Mouse (Mus musculus) heart, adult 9 months (tissue): Measurements from ENCODE around the gene Gm19345.

Experiments
- DNase-seq, 2 experiments: peaks; one replicate each; pipeline ENCODE4 v3.0.0; 2022; ENCODE audit warnings: low spot score in 2 of 2

Gm19345 gene

DNA sequence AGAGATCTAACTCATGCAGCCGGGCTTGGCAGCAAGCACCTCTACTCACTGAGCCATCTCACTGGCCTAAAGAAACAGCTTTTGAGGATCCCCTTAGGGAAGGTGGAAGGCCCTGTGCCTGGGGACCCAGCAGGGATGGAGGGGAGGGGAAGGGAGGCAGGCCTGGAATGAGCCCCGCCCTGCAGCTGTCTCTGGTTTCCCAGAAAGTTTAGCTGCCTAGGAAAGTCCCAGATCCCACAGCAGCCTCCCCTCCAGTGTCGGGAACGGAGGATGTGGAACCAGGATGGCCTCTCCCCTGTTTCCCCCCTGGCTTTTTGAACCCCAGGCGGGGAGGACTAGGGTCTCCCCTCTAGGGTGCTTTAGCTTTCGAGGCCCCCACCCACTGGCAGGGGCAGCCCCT lies 25.0 kb upstream of the Gm19345 start:
- DNase-seq: peak in 1 of 2 experiments; percentile 48

DNA sequence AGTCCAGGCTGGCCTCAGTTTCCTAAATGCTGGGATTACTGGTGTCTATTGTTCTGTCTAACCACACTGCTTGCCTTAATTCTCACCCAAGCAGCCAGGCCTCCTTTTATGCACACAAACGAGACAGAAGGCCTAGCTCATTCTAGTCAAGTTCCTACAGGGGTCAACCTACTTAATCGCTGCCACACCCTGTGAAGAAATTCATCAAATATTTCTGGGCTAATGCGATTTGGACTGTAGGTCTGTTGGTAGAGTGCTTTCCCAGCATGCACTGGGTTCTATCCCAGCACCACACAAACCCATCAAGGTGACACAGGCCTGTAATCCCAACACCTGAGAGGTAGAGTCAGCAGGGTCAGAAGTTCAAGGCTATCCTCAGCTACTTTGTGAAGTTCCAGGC lies 22.1 kb upstream of the Gm19345 start:
- no peak for DNase-seq

DNA sequence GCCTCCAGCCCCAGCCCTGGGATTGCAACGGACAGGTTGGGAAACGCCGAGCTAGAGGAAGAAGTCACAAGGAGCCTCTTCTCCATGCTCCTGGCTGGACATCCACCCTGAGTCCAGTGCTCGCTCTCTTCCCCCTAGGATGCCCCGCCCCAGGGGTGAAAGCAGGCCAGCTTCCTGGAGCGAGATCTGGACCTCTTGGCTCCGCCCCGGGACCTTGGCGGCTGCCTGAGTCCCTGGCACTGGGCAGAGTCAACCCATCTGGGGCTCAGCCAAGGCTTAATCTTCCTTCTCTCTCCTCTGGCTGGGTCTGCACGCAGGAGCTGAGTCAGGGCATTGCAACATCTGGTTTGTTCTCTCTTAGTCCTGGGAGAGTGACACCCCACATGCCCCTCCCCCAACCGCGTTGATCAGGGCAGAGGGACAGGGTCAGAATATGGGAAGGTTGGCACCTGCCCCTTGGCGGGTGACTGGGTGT lies 21.1 kb upstream of the Gm19345 start:
- peak; percentile 95 to 97 for DNase-seq

DNA sequence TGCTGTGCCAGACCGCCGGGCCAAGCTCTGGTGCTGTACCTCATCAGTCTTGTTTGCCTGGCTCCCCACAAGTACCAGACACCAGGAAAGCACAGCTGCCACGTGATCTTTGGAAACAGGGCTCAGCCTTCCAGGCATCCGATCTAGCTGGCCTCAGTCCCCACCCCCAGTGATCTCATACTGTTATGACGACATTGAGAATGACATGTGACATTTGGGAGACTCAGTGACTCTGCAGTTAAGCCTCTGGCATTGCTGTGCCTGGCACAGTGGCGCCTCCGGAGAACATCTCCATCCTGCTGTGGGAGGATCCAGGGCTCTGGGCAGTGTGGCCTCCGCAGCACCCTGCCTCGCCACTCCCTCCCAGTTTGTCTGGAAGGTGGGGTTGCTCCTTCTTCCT lies 20.0 kb upstream of the Gm19345 start:
- peak in 1 of 2 experiments; percentile 62 for DNase-seq

- DNase-seq: no peak
These were observed 17.7 kb upstream of the Gm19345 start for GRCm38 (mm10) chr7:19834055-19834454.

- DNase-seq: no peak
These were observed 15.0 kb upstream of the Gm19345 start for GRCm38 (mm10) chr7:19836843-19837242.

- DNase-seq: no peak
These were observed 11.4 kb upstream of the Gm19345 start for GRCm38 (mm10) chr7:19840371-19840770.

DNA sequence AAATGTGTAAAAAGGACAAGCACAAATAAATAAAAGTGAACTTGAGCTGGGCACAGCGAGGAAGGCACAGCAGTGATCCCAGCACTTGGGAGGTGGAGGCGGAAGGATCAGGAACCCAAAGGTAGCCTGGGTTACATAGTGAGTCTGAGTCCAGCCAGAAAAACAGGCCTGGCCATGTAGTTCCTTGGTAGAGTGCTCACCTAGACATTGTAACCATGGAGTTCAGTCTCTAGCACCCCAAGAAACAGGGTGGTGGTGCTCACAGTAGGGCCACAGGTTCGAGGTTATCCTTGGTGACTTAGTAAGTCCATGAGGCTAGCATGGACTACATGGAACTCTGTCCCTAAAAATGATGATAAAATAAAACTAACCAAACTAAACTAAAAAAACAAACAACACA lies 10.9 kb upstream of the Gm19345 start:
- DNase-seq: no peak

DNA sequence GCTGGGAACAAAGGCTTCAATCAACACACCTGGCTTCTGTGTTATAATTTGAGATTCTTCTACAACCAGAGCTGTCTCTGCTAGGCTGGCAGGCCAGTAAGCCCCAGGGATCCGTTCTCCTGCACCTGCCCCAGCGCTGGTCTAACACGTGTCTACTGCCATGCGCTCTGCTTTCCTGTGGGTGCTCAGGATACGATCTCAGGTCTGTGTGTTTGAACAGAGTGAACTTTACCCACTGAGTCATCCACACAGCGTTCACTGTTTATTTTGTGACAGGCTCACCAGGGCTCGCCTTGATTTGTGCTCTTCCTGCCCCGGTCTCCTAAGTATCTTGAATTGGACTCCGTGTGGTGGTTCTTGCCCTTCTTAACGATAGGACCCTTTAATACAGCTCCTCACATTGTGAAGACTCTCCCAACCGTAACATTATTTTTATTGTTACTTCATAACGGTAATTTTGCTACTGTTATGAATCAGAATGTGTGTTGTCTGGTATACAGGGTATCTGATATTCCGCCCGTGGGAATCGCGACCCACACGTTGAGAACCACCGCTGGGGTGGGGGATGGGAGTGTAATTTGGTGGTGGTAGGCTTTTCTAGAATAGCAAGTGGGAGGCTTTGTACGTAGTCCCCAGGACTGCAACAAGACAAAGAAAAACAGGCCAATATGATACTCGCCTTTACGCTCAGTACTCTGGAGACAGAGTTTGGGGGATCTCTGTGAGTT lies 10.0 kb upstream of the Gm19345 start:
- DNase-seq: no peak

- peak in 1 of 2 experiments; percentile 40 for DNase-seq
These were observed 8.8 kb upstream of the Gm19345 start for GRCm38 (mm10) chr7:19842885-19843504.

GRCm38 (mm10) chr7:19843561-19843960 lies 8.2 kb upstream of the Gm19345 start:
- peak; percentile 67 to 77 for DNase-seq

DNA sequence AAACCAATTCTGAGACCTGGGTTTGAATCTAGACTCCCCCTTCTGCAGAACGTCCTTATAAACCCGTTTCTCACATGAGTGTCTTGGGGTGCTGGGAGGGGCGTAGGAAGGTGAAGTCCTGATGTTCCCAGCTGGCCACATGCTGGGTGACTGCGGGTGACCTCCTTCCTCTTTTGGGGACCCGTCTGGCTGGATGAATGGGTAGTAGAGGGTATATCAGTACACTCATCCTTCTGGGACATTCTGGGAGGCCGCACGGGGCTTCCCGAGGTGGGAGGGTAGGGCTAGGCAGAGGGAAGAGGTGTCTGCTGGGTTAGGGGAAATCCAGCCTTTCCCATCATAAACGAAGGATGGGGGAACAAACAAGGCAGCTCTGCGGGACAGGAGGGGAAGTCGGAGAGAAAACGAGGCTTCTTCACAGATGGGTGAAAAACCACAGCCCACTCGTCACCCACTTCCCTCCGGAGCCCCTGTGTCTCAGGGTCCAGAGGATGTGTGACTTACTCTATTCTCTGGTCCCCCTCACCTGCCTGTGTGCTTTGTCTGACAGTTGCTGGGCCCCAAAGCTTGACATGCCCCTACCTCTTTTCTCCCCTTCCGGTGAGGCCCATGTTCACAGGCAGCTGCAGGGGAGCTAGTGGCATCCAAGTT lies 7.2 kb upstream of the Gm19345 start:
- DNase-seq: no peak

GRCm38 (mm10) chr7:19853526-19853925 lies 1.7 kb downstream of the Gm19345 start:
- no peak for DNase-seq

- DNase-seq: no peak
These were observed 3.9 kb downstream of the Gm19345 start for GRCm38 (mm10) chr7:19855663-19856062.

DNA sequence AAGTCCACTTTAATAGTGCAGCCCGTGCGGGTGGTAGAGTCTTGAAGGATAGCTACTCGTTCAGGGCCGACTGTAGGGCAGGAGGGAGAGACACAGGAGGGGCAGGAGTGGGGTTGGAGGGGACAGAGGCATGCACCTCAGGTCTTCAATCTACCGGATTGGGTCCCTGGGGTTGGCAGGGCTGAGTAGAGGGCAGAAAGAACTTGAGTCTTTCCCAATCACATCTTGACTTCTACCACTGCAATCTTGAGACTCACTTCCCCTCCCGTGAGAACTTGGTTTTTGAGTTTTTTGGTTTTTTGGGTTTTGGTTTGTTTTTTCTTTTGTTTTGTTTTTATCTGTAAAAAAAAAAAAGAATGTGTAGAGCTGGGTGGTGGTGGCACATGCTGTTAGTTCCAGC lies 4.5 kb downstream of the Gm19345 start:
- no peak for DNase-seq

GRCm38 (mm10) chr7:19859740-19860139 lies 7.9 kb downstream of the Gm19345 start:
- DNase-seq: no peak

DNA sequence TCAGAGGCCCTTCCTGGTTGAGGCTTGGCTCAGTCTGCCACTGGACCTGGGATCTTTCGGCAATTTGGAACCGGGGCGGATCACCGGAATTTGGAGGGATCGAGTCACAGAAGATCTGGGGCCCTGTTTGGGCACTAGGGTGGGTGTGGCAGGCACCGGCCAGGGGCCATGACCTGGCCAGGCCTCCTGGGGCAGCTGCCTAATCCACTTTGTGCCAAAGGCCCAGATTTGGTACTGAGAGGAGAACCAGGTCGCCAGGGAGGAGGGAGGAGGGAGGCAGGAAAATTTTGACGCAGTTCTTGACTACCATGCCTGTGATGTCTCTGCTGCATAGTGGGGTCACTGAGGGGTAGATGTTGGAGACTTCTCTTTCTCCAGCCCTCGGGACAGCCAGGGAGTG lies 9.4 kb downstream of the Gm19345 start, which contains the start of gene Ceacam16:
Gene Ceacam16, minus strand, starts transcription at position 101 of the 400 bp plus-strand sequence.
- DNase-seq: no peak

DNA sequence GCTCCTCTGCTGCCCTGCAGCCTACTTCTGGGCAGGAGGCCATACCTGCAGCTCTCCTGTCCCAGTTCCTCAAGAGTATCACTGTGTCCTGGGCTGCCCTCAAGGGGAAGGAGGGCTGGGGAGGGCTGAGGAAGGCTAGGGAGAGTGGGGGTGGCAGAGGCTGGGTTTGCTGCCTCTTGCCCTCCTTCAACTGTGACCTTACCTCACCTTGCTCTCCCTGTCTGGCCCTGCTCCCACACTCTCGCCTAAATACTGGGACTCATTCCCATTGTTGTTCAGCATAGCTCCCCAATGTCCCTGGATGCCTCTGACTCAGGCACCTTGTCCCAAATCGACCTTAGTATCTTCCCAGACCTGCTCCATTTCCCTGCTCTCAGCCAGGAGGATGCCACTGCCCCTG lies 12.4 kb downstream of the Gm19345 start:
- peak; percentile 31 to 70 for DNase-seq

DNA sequence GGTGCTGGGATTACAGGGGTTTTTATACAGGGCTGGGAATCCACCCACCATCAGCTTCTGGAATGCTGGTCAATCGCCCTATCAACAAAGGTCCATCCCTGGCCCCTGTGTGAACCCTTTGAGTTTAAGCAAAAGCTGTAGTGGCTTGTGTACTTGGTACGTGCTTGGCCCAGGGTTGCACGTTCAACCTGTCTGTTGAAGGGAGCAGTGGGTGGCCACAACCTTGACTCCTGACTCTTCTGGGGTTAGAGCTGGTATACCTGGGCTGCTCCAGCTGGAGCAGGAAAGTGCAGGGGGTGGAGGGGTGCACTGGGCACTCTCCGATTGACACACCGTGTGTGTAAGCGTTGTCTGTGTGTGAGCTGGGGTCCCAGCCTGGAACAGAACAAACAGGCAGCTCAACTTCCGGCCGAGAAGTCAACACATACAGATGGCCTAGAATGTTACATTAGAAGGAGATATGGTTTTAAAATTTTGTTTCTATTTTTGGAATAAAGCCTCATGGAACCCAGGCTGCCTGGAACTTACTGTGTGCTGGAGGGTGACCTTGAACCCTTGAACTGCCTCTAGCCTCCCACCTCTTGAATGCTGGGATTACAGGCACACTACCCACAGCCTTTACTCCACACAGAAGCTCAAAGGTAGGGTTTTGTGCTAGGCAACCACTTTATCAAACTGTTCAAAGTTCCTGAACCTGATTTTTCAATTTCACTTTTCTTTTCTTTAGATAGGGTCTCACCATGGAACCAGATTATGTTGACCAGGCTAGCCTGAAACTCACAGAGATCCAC lies 13.6 kb downstream of the Gm19345 start:
- no peak for DNase-seq

DNA sequence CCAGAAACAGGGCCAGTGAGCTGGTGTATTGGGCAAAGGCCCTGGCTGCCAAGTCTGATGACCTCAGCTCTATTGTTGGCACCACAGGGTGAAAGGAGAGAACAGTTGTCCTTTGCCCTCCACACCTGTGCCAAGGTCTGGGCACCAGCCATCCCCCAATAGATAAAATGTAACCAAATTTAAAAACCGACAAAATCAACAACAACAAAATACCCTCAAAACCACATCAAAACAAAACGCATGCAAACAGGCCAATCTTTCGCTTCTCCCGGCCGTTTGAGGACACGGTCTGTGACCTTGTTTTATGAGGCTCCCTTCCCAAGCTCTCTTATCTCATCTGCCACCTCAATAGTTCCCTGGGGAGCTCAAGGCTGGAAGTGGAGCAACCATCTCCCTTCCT lies 14.7 kb downstream of the Gm19345 start:
- DNase-seq: peak in 1 of 2 experiments; percentile 52

- no peak for DNase-seq
These were observed 16.1 kb downstream of the Gm19345 start for GRCm38 (mm10) chr7:19867751-19868399.
